Mouse (Mus musculus): Measurements from ENCODE around the gene Iqsec1. TPM values are rescaled to one million over a fixed set of nuclear protein-coding genes. Genes with fewer than 3 reads are reported as not detected.

The Iqsec1 gene
- polyA plus RNA-seq, 1 experiment from 2014 or later: 2.6 TPM

- WGBS (ENCODE audit: insufficient replicate concordance): 64% methylated on average over 2 of the region's 2 CpGs
- peak overlapping the region; percentile 49; the same call in 1 of the 2 replicates for H3K27ac ChIP-seq (replicated peaks)
- no peak for ATAC-seq (ENCODE audit: insufficient read depth)
- no peaks in the 10 kb centered on the region for H3K9me3 ChIP-seq (replicated peaks)
- H3K36me3 ChIP-seq (replicated peaks): no peaks in the 10 kb centered on the region
- H3K27me3 ChIP-seq: no peaks in the 10 kb centered on the region
- H3K9ac ChIP-seq: no peak overlapping the region
- H3K4me2 ChIP-seq: no peak overlapping the region
- peaks cover 94% of the 10 kb centered on the region for H3K4me1 ChIP-seq (replicated peaks)
- no peak overlapping the region for H3K4me3 ChIP-seq (replicated peaks)
Observed at GRCm38 (mm10) chr6:90703782-90704181, 284.7 kb downstream of the Iqsec1 start.

GRCm38 (mm10) chr6:90702837-90703735, 285.4 kb downstream of the Iqsec1 start:
- H3K27ac ChIP-seq (replicated peaks): peak overlapping the region; percentile 39
- no peak overlapping the region for H3K9ac ChIP-seq

DNA sequence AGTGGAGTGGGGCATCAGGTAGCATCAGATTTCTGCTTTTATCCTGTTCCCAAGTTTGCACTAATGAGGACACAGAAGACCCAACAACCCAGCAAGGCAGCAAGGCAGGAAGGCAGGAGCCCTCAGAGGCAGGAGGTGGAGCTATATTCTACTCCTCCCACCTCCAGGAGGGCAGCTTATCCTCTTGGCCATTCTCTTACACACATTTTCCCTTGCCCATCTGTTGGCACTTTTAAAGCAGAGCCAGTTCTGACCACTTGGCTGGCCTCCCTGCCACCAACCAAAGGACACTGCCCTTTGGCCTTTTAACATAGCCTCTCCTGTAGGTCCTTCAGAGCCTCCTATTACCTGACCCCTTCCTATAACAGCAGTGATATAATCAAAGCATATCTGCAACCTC, 286.3 kb downstream of the Iqsec1 start:
- H3K4me1 ChIP-seq (replicated peaks): peaks cover 78% of the 10 kb centered on the region
- no peak overlapping the region for H3K4me3 ChIP-seq (replicated peaks)
- no peaks in the 10 kb centered on the region for H3K27me3 ChIP-seq
- no peaks in the 10 kb centered on the region for H3K9me3 ChIP-seq (replicated peaks)
- H3K27ac ChIP-seq (replicated peaks): no peak overlapping the region
- no peaks in the 10 kb centered on the region for H3K36me3 ChIP-seq (replicated peaks)
- no peak overlapping the region for H3K4me2 ChIP-seq
- no peak for ATAC-seq (ENCODE audit: insufficient read depth)
- H3K9ac ChIP-seq: no peak overlapping the region

More at GRCm38 (mm10) chr6:90702837-90703735, 285.4 kb downstream of the Iqsec1 start:
- WGBS (ENCODE audit: insufficient replicate concordance): 38% methylated on average over 4 of the region's 4 CpGs
- Histone ChIP-seq H3K4me2 (no peak overlapping the region), H3K4me1 (replicated peaks) (peaks cover 87% of the 10 kb centered on the region), H3K27me3 (no peaks in the 10 kb centered on the region), H3K9me3 (replicated peaks) (no peaks in the 10 kb centered on the region), H3K36me3 (replicated peaks) (no peaks in the 10 kb centered on the region), H3K4me3 (replicated peaks) (no peak overlapping the region)
- ATAC-seq (ENCODE audit: insufficient read depth): no peak

GRCm38 (mm10) chr6:90701391-90701790, 287.1 kb downstream of the Iqsec1 start:
- WGBS (ENCODE audit: insufficient replicate concordance): 78% methylated on average over 2 of the region's 2 CpGs
- no peak overlapping the region for H3K4me3 ChIP-seq (replicated peaks)
- H3K36me3 ChIP-seq (replicated peaks): no peaks in the 10 kb centered on the region
- peaks cover 70% of the 10 kb centered on the region for H3K4me1 ChIP-seq (replicated peaks)
- H3K9ac ChIP-seq: no peak overlapping the region
- H3K27me3 ChIP-seq: no peaks in the 10 kb centered on the region
- no peak overlapping the region for H3K4me2 ChIP-seq
- no peak for ATAC-seq (ENCODE audit: insufficient read depth)
- H3K9me3 ChIP-seq (replicated peaks): no peaks in the 10 kb centered on the region
- no peak overlapping the region for H3K27ac ChIP-seq (replicated peaks)

DNA sequence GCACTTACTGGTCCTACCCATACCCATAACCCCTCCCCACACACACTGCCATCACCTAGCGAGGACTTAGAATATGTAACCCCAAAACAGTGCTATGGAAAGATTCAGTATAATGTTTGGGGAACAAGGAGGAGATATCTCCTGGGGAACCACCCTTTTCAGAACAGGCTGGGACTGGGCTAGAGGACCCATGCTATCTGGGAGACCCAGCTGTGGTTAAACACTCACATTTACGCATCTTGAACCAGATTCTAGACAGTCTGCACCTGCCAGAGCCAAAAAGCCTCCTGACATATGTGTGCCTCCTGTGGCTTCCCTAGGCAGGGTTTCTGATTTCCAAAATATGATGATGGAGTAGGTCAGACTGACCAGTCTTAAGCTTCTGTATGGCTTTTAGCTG, 287.7 kb downstream of the Iqsec1 start:
- H3K9ac ChIP-seq: 0 out of 2 replicates have a peak overlapping the region, but pooled peaks have one; percentile 3
- peaks cover 63% of the 10 kb centered on the region for H3K4me1 ChIP-seq (replicated peaks)
- H3K9me3 ChIP-seq (replicated peaks): no peaks in the 10 kb centered on the region
- H3K4me2 ChIP-seq: no peak overlapping the region
- H3K27ac ChIP-seq (replicated peaks): 0 out of 2 replicates have a peak overlapping the region, but pooled peaks have one; percentile 1
- no peak overlapping the region for H3K4me3 ChIP-seq (replicated peaks)
- 36% methylated on average over 2 of the region's 2 CpGs for WGBS (ENCODE audit: insufficient replicate concordance)
- ATAC-seq (ENCODE audit: insufficient read depth): peak; percentile 42
- H3K36me3 ChIP-seq (replicated peaks): no peaks in the 10 kb centered on the region
- no peaks in the 10 kb centered on the region for H3K27me3 ChIP-seq

- Histone ChIP-seq H3K4me1 (replicated peaks) (peaks cover 56% of the 10 kb centered on the region), H3K27ac (replicated peaks) (peak overlapping the region; percentile 15; the same call in 1 of the 2 replicates), H3K36me3 (replicated peaks) (no peaks in the 10 kb centered on the region), H3K9me3 (replicated peaks) (no peaks in the 10 kb centered on the region), H3K4me2 (no peak overlapping the region), H3K4me3 (replicated peaks) (no peak overlapping the region), H3K9ac (no peak overlapping the region), H3K27me3 (no peaks in the 10 kb centered on the region)
- ATAC-seq (ENCODE audit: insufficient read depth): no peak
- 64% methylated on average over 1 of the region's 1 CpGs for WGBS (ENCODE audit: insufficient replicate concordance)
Observed at GRCm38 (mm10) chr6:90700068-90700467, 288.4 kb downstream of the Iqsec1 start.

GRCm38 (mm10) chr6:90698843-90699242, 289.6 kb downstream of the Iqsec1 start:
- H3K27ac ChIP-seq (replicated peaks): no peak overlapping the region
- H3K9me3 ChIP-seq (replicated peaks): no peaks in the 10 kb centered on the region
- peaks cover 8% of the 10 kb centered on the region for H3K36me3 ChIP-seq (replicated peaks)
- H3K4me2 ChIP-seq: no peak overlapping the region
- no peak overlapping the region for H3K9ac ChIP-seq
- H3K4me1 ChIP-seq (replicated peaks): peaks cover 44% of the 10 kb centered on the region
- WGBS (ENCODE audit: insufficient replicate concordance): 61% methylated on average over 6 of the region's 6 CpGs
- ATAC-seq (ENCODE audit: insufficient read depth): no peak
- H3K27me3 ChIP-seq: no peaks in the 10 kb centered on the region
- H3K4me3 ChIP-seq (replicated peaks): no peak overlapping the region

- no peak overlapping the region for H3K9ac ChIP-seq
- WGBS (ENCODE audit: insufficient replicate concordance): 73% methylated on average over 1 of the region's 1 CpGs
- no peak overlapping the region for H3K27ac ChIP-seq (replicated peaks)
- H3K36me3 ChIP-seq (replicated peaks): peaks cover 38% of the 10 kb centered on the region
- H3K4me2 ChIP-seq: no peak overlapping the region
- H3K9me3 ChIP-seq (replicated peaks): no peaks in the 10 kb centered on the region
- H3K4me1 ChIP-seq (replicated peaks): peaks cover 13% of the 10 kb centered on the region
- no peak overlapping the region for H3K4me3 ChIP-seq (replicated peaks)
- ATAC-seq (ENCODE audit: insufficient read depth): no peak
- H3K27me3 ChIP-seq: no peaks in the 10 kb centered on the region
Observed at GRCm38 (mm10) chr6:90695754-90696153, 292.7 kb downstream of the Iqsec1 start.

- H3K9ac ChIP-seq: no peak overlapping the region
- ATAC-seq (ENCODE audit: insufficient read depth): no peak
- no peaks in the 10 kb centered on the region for H3K4me1 ChIP-seq (replicated peaks)
- no peak overlapping the region for H3K4me2 ChIP-seq
- no peak overlapping the region for H3K27ac ChIP-seq (replicated peaks)
- 72% methylated on average over 2 of the region's 2 CpGs for WGBS (ENCODE audit: insufficient replicate concordance)
- H3K9me3 ChIP-seq (replicated peaks): no peaks in the 10 kb centered on the region
- no peaks in the 10 kb centered on the region for H3K27me3 ChIP-seq
- no peak overlapping the region for H3K4me3 ChIP-seq (replicated peaks)
- peaks cover 71% of the 10 kb centered on the region for H3K36me3 ChIP-seq (replicated peaks)
Observed at GRCm38 (mm10) chr6:90692404-90692803, 296.1 kb downstream of the Iqsec1 start.

GRCm38 (mm10) chr6:90691935-90692334, 296.6 kb downstream of the Iqsec1 start:
- no peaks in the 10 kb centered on the region for H3K4me1 ChIP-seq (replicated peaks)
- H3K9me3 ChIP-seq (replicated peaks): no peaks in the 10 kb centered on the region
- no peaks in the 10 kb centered on the region for H3K27me3 ChIP-seq
- WGBS (ENCODE audit: insufficient replicate concordance): 71% methylated on average over 2 of the region's 2 CpGs
- ATAC-seq (ENCODE audit: insufficient read depth): no peak
- H3K9ac ChIP-seq: no peak overlapping the region
- no peak overlapping the region for H3K4me3 ChIP-seq (replicated peaks)
- H3K27ac ChIP-seq (replicated peaks): no peak overlapping the region
- H3K4me2 ChIP-seq: no peak overlapping the region
- peaks cover 76% of the 10 kb centered on the region for H3K36me3 ChIP-seq (replicated peaks)

DNA sequence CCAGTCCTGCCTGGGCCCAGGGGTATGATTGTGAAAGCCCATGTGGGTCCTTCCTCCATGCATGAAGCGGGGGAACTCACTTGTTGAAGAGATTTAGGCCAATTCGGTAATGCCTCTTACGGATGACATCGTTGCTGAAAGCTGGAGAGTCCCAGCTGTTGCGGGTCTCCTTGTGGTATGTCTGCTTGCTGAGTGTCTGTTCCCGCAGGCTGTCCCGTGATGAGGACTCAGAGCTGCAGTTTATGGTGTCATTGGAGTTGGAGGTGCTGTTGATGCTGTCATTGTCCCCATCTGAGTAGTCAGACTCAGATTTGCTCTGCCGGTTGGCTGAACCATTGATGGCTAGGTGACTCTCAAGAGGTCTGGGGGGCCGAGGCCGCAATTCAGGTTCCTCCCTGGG, 299.0 kb downstream of the Iqsec1 start:
- H3K27ac ChIP-seq (replicated peaks): no peak overlapping the region
- H3K4me3 ChIP-seq (replicated peaks): no peak overlapping the region
- H3K4me2 ChIP-seq: no peak overlapping the region
- 90% methylated on average over 10 of the region's 10 CpGs for WGBS (ENCODE audit: insufficient replicate concordance)
- H3K9me3 ChIP-seq (replicated peaks): no peaks in the 10 kb centered on the region
- peaks cover 7% of the 10 kb centered on the region for H3K4me1 ChIP-seq (replicated peaks)
- peaks cover 88% of the 10 kb centered on the region for H3K36me3 ChIP-seq (replicated peaks)
- H3K27me3 ChIP-seq: no peaks in the 10 kb centered on the region
- H3K9ac ChIP-seq: no peak overlapping the region
- no peak for ATAC-seq (ENCODE audit: insufficient read depth)

All from liver, embryonic 15.5 days (tissue).